Mouse (Mus musculus) embryo, embryonic 10.5 days (tissue): ENCODE measurements around the gene Atg9a.
A peak's percentile ranks its signal among the peaks of the same experiment; 100 is the strongest.
"Not testable (repeated sequence)": the region's sequence is repeated elsewhere in the genome, so short reads cannot be mapped to it uniquely, and the experiment has no call there.

Experiments
- DNase-seq: peaks from one replicate; pipeline ENCODE4 v3.0.0-alpha.2; 2015; ENCODE audit warnings: low spot score

The Atg9a gene

DNA sequence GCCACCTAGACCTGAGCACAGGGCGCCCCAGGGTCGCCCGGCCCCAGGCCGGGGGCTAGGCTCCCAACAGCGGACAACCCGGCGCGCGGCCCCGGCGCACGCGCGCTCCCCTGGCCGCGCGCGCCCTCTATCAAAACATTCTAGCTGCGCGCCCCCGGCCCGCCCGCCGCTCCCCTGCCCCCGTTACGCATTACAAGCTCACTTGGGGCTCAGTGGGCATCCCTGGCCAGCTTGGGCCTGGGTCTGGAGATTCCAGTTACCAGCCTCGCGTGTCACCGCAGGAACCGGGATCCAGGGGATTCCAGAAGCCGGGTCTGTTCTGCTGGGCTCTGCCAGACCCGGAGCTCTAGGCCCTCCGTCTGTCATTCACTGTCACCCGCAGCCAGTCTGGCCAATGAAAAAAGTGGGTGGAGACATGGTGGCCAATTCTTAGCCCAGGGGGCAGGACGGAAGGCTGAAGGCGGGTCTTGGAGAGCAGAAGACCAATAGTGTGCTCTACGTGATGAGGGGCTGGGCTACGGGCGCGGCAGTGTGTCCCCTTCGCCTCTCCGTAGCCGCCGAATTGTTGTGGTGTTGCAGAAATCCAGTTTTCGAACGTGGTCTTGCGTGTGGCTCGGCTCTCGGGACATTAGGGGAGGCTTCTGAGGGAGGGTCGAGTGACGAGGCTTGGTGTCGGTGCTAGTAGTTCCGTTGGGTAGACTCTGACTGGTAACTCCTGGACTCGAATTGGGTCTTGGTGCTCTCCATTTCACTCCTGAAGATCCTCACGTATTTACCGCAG, at the start of gene Atg9a, which contains the start of gene Ankzf1:
TSS of gene Atg9a (minus strand) at position 575 of the 781 bp plus-strand sequence.
TSS of gene Ankzf1 (plus strand) at position 530 of the 781 bp plus-strand sequence.
- peak; percentile 99 for DNase-seq

DNA sequence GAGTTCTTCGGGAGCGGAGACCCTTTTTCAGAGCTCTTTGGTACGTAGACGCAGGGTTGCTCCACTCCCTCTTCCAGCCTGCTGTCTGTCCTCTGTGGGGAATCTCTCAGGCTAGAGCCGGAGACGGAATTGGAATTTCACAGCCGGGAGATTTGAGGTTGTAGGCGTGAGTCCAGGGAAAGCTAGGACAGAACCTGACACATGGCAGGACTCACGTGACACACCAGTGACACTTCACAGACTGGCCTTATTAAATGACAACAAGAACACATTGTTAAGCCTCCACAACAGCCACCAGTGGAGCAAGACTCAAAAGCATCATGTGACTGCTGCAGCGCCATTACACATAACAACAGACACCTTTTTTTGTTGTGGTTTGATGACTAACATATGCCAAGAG, 47.6 kb upstream of the Atg9a start:
- no peak for DNase-seq

DNA sequence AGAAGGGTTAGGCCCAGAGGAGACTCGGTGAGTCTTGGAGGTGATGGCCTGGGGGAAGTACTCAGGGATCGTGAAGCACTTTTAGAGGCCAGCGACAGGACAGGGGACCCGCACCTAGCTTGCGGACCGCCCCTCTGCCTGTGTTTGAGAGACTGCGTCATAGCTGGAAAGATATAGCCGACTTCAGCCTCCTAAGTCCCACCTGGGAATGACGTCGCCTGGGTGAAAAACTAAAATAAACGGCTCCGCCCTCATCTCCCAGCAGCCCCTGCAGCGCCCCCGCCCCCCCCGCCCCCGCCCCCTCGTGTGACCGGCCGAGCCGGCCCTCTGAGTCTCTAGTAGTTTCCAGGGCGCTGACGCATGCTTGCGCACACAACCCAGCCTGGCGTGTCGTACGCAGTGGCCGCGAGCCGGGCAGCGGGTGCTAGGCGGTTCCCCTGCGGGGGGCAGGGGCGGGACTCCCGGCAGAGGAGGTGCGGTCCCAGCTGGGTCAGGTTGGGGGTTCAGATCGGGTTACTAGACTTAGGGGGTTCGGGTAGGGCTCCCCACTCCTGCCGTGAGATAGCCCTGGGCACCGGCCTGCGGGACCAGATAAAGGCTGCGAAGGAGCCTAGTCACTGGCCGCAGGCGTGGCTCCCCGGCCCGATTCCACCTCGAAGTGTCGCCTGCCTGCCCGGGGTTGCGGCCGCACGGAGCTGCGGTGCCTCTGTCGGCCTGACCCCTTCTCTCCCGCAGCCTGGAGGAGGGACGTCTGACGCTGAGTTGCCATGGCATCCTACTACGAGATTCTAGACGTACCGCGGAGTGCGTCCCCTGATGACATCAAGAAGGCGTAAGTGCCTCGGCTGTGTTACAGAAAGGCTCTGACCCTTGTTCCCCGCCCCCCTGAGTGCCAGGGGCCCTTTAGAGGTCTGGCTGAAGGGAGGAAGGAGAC, 44.4 kb upstream of the Atg9a start, which contains the start of gene Dnajb2:
TSS of gene Dnajb2 (plus strand) at position 290 of the 934 bp plus-strand sequence.
- DNase-seq = peak; percentile 83

DNA sequence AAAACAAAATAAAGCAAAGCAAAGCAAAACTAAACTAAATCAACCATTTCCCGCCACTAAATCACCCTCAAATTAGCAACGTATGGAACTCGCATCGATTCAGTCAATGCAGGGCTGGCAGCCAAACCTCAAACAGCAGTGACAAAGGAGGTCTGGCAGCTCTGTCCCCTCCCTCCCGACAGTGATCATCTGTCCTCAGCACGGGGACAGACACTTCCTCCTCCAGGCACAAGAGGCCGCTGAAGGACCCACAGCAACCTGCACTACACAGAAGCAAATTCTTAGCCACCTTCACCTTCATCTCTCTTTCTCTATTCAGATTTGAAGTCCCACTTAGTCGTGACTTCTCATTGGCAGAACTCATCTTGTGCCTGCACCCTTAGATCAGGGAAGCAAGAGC, 42.6 kb upstream of the Atg9a start:
- DNase-seq = peak; percentile 79

DNA sequence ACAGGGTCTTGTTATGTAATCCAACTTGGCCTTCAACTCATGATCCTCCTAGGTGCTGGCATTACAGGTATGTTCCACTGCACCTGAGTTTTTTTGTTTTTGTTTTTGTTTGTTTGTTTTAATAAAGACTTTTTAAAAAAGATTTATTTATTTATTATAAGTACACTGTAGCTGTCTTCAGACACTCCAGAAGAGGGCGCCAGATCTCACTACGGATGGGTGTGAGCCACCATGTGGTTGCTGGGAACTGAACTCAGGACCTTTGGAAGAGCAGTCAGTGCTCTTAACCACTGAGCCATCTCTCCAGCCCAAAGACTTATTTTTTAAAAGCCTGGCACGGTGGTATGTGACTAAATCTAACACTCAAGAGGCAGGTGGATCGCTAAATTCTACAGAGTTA, 40.5 kb upstream of the Atg9a start:
- not testable (repeated sequence) for DNase-seq

DNA sequence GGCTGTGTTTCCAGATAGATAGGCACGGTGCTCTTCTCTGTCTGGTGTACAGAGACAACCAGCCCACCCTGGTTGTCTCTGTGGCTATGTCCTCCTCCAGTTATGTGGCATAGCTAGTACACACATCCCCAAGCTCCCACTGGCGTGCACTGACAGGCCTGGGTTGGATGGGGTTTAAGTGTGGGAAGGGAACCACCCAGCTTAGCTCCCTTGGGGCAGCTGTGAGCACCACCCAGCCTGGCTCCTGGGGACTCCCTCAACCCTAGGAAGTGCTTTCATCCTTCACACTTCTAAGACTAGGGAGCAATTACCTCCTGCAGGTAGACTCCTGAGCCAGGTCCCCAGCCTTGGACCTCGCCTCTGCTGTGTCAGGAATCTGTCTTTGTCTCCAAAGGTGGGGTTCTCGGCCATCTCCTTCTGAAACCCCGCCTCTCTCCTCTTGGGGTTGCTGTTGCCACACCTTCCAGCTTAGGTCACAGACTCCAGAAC, 39.7 kb upstream of the Atg9a start, which contains the start of gene A630095N17Rik:
TSS of gene A630095N17Rik (minus strand) at position 439 of the 489 bp plus-strand sequence.
- no peak for DNase-seq

DNA sequence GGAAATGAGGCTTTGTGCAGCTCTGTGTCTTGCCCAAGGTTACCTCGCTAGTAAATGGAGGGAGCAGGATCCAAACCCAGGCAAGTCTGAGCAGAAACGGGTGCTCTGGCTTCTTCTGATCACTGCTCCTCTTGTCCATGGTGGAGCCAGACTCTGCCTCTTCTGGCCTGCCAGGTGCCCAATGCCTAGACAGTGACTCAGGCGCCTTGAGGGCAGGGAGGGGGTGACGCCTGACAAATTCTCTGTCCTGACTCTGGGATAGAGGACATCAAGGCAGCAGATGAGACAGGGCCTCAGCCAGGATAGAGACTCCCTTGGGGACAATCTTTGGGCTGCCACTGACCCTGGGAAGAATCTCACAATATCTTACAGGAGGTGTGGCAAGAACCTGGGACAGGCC, 39.2 kb upstream of the Atg9a start:
- DNase-seq = no peak

DNA sequence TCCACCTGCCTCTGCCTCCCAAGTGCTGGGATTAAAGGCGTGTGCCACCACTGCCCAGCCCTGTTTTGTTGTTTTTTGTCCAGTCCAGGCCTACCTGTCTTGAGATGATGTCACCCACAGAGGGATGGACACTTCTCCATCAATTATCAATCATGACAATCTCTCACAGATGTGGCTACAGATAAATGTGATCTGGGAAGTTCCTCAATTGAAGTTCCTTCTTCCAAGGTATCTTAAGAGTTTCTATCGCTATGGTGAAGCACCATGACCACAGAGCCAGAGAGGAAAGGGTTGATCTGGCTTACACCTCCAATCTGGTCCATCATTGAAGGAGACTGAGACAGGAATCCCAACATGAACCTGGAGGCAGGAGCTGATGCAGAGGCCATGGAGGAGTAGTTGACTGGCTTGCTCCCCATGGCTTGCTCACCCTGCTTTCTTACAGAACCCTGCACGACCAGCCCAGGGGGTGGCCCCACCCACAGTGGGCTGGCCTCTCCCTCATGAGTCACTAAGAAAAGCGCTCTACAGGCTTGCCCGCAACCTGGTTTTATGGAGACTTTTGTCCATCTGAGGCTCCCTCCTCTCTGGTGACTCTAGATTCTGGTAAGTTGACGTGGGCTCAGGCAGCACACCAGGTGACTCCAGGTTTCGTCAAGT, 38.5 kb upstream of the Atg9a start:
- DNase-seq = no peak

DNA sequence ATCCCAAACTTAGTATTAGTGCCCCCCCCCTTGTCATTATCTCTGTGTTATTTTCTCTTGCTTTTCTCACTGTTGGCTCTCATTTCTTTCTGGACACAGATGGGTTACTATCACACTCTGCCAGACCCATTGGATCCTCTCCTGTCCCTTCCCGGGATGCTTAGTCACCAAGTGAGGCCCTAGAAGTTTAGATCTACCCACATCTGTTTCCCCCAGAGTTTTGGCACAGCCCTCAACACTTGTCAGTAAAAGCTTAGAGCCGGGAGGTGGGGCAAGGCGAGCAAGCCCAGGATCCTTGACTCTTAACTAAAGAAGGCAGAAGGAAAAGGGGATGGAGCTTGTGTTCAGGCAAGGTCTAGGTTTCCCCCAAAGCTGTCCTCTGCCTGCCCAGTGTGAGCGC, 37.2 kb upstream of the Atg9a start:
- no peak for DNase-seq

DNA sequence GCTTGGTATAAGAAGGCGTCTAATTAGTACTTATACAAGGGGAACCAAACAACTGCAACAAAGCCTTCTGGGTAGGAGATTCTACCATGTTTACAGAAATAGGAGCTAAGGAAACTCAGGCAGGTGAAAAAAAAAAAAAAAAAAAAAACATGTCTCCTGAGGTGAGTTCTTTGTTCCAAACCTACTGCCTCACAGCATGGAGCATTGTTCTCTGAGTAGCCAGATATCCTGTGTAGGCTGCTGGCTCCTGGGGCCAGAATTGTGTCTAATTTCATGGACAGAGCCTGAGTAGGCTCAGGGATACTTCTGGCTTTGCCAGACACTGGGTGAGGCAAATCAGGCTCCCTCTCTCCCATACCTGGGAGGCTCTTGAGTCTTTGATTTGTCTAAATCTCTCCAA, 35.7 kb upstream of the Atg9a start:
- no peak for DNase-seq

DNA sequence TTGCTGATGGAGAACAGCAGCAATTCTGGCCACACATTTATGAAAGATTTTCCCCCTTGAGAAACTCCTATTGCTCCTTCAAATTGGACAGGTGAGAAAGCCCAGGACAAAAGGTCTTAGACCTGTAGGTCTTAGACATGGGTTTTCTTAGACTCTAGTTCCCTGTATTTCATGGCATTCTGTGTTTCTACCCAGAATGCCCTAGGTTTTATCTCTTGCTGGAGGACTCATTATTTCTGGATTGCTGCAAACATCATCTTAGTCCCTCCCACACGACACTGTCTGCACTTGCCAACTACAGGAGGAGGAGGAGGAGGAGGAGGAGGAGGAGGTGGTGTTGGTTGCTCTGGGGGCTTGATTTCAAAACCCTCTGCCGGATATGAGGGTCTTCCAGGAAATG, 34.1 kb upstream of the Atg9a start:
- DNase-seq = no peak

DNA sequence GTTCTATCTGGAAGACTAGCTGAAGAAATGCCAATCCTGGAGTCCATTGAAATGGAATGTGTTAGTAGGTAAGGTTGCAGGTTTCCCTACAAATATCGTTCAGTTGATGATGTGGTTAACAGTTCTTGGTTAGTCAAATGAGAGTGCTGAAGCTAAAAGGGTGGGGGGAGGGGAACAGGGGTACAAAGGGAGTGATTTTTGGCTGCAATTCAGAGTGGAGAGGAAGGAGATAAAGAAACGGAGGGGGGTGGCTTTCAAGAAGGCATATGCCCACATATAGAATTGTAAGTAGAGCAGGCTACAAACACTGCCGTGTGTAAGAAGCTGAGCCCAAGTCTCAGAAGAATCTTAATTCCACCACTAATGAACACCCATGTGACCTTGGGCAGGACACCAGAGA, 33.5 kb upstream of the Atg9a start:
- DNase-seq = no peak

DNA sequence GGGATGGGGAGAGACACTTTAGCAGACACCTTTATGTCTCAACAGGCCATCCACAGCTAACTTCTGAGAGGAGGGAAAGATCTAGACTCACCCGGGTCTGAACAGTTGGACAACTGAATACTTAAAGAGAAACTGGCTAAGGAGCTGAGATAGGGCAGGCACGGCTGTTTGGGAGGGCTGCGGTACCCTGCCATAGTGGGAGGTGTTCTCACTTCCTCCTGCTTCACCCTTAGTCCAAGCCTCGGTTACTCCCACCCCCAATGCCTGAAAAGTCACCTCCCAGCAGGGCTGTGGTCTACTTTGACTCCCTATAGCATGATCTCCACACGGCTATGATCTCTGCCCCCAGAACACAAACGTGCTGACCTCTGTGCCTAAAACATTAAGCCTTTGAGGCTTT, 31.5 kb upstream of the Atg9a start:
- DNase-seq = no peak

DNA sequence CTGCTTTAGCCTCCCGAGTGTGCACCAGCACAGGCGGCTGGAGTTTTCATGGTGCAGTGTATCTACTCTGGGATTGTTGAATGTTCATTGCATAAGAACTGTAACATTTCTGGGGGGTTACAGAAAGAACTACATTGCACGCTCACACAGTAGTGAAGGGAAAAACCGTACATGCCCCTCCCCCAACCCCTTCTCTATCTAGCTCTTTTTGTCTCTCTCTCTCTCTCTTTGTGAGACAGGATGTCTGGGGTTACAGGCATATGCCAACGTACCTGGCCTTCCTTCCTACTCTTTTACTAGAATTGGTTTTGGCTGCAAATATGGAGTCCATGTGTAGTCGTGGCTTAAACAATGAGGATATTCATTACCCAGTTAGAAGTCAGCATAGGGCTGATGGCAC, 30.9 kb upstream of the Atg9a start:
- no peak for DNase-seq

DNA sequence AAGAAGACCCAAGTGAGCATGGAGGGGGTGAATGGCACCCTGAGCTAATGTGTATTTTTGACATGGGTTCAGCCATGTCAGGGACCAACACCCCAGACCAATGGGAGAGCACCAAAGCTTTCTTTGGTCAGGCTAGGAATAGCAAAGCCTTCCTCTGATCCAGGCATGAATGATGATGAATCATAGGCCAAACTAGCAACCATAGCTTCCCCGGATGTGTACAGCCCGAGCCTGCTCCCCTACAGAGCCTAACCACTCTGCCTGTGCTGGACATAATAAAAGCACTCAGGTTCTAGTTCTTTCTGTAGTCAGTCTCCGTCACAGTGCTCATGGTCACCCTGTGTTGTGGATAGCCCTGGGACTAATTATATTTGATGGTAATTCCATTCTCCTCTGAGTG, 29.5 kb upstream of the Atg9a start:
- DNase-seq = no peak

DNA sequence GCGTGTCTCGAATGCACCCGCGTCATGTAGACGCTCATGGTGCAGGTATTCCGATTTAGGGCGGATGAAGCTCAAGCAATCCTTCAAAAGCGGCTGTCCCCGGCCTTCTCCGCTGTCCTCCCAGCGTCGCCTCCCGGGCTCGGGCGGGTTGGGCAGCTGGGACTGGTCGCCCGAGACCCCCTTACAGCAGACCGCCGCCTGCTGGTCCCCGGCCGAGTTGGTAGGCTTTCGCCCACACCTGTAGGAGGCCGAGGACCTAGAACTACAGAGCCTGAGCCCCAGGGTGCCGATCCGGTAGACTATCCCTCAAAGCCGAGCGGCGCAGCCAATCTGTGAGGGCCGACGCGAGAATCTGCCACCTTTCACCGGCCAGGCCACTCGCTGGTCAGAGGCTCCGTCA, 27.5 kb upstream of the Atg9a start, which contains the start of gene Tuba4a:
TSS of gene Tuba4a (minus strand) at position 335 of the 400 bp plus-strand sequence.
- peak; percentile 51 for DNase-seq

DNA sequence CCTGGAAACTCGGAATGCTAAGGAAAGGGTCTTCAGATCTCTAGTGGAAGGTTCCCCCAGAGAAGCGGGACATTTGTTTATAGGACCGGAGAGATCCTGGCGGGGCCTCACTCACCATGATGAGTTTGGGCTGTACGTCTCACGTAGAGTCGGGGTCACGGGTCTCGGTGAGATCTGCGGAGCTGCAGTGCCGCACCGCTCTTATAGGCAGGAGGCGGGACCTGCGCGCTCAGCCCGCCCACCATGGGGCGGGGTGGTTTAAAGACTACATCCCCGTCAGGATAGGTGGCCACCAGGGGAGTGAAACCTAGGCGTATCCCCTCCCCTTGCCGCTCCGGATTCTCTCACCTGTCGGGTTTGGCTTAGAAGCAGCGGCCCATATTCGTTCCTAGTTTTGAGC, 27.1 kb upstream of the Atg9a start:
- peak; percentile 79 for DNase-seq

DNA sequence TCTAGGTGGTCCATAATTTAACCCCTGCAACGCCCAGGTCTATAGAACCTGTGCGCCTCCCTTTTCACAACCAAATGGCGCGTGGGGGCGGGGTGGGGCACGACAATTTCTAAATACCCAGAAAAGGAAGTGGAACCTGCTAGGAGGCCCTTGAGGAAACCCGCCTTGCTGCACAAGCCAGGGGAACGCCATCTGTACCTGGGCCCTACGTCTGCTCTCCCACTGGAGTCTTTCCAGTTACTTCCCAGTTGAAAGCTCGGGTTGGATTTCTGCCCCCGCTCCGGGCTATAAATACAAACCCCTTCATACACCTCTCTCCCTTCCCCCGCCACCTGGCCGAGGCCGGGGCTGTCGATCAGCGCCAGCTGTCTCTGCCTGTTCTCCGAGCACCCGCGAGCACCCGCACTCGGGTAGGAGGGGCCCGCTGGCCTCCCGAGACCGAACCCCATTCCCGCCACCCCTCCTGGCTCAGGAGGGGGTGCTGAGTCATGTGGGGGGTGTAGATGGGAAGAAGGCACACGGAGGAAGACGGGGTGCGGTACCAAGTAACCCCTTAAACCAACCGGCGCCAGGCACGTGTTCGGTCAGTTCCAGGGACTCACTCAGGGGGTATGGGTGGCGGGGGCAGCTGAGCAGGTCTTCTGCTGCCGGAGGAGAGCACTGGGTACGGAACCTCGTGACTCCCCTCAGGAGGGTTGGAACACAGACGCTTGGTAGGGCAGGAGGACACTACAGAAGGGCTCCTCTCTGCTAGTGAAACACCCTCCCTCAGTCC, 26.4 kb upstream of the Atg9a start:
- no peak for DNase-seq

DNA sequence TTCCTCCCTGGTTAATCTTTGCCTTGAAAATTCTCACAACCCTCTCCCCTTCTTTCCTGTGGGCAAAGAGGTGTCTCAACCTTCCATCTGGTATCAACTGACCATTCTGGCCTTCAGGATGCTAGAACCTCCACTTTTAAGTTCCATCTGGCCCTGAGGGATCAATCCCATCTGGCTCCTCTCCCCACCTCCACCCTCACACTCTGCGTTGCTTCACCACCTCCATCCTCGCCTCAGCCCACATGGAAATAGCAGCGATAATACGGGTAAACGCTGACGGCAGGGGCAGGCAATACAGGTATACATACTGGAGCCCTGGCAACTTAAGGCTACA, 25.9 kb upstream of the Atg9a start:
- DNase-seq = no peak

DNA sequence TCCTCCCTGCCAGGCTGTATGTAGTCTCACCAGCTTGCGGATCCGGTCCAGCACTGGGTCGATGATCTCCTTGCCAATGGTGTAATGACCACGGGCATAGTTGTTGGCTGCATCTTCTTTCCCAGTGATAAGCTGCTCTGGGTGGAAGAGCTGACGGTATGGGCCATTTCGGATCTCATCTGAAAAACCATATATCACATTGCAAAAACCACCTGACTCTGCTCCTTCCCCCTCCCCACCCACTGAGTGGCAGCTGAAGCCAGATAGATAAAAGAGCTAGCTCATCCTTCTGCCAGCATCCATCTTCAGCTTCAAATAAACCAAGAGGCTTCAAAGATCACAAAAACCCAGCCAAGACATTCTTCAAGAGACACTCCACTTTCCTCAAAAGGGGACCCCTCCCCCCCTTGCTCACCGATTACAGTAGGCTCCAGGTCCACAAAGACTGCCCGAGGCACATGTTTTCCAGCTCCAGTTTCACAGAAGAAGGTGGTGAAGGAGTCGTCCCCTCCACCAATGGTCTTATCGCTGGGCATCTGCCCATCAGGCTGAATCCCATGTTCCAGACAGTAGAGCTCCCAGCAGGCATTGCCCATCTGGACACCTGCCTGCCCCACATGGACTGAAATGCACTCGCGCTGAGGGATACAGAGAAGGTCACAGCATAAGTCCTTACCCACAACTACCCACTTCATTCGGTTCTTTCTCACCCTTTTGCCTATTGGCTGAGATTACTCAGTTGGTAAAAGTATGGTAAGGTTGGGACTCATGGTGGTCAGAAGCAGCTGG, 25.0 kb upstream of the Atg9a start:
- DNase-seq = no peak

DNA sequence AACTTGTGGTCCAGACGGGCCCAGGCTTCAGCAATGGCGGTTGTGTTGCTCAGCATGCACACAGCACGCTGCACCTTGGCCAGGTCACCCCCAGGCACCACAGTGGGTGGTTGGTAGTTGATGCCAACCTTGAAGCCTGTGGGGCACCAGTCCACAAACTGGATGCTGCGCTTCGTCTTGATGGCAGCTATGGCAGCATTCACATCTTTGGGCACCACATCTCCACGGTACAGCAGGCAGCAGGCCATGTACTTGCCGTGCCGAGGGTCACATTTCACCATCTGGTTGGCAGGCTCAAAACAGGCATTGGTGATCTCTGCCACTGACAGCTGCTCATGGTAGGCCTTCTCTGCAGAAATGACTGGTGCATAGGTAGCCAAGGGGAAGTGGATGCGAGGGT, 23.8 kb upstream of the Atg9a start:
- DNase-seq = no peak
